Mouse (Mus musculus): ENCODE measurements at regions not wholly inside any gene's neighbourhood (a gene's known extent, or its start where the extent isn't known, plus 50 kb on each side); places are given as distances from the start of the nearest gene placed in this dataset.

- no peak for DNase-seq (ENCODE audit: low spot score)
- Histone ChIP-seq H3K4me2 (replicated peaks; ENCODE audit: low read depth, low read length) (no peak overlapping the region), H3K27me3 (replicated peaks; ENCODE audit: insufficient read depth, low read length) (no peaks in the 10 kb centered on the region), H3K9ac (replicated peaks; ENCODE audit: low read depth) (no peak overlapping the region), H3K4me1 (ENCODE audit: insufficient read depth, low read depth, low read length) (no peaks in the 10 kb centered on the region), H3K9me3 (ENCODE audit: low read length) (no peaks in the 10 kb centered on the region), H3K36me3 (ENCODE audit: insufficient read depth, low read length) (no peaks in the 10 kb centered on the region), H3K4me3 (ENCODE audit: low read depth, low read length) (no peak overlapping the region), H3K27ac (ENCODE audit: low read length) (no peak overlapping the region)
- no peak for ATAC-seq
- TF ChIP-seq CTCF (IDR thresholded peaks at IDR 0.05) (no peak), EP300 (IDR thresholded peaks at IDR 0.05) (no peak)
- 79% methylated on average over 12 of the region's 12 CpGs for WGBS
These were observed 271.9 kb downstream of the Map2k6 start for GRCm38 (mm10) chr11:110670626-110671508.

- H3K4me2 ChIP-seq (replicated peaks; ENCODE audit: low read depth, low read length): no peak overlapping the region
- ATAC-seq: no peak
- H3K4me1 ChIP-seq (ENCODE audit: insufficient read depth, low read depth, low read length): no peaks in the 10 kb centered on the region
- H3K9ac ChIP-seq (replicated peaks; ENCODE audit: low read depth): no peak overlapping the region
- no peaks in the 10 kb centered on the region for H3K9me3 ChIP-seq (ENCODE audit: low read length)
- DNase-seq (ENCODE audit: low spot score): no peak
- WGBS: 77% methylated on average over 1 of the region's 1 CpGs
- no peak overlapping the region for H3K4me3 ChIP-seq (ENCODE audit: low read depth, low read length)
- TF ChIP-seq EP300 (IDR thresholded peaks at IDR 0.05) (no peak), CTCF (IDR thresholded peaks at IDR 0.05) (no peak)
- H3K36me3 ChIP-seq (ENCODE audit: insufficient read depth, low read length): no peaks in the 10 kb centered on the region
- no peaks in the 10 kb centered on the region for H3K27me3 ChIP-seq (replicated peaks; ENCODE audit: insufficient read depth, low read length)
- H3K27ac ChIP-seq (ENCODE audit: low read length): no peak overlapping the region
These were observed 274.0 kb downstream of the Map2k6 start for GRCm38 (mm10) chr11:110672941-110673340.

GRCm38 (mm10) chr11:110692824-110693223, 275.0 kb upstream of the Kcnj16 start:
- Histone ChIP-seq H3K27ac (ENCODE audit: low read length) (no peak overlapping the region), H3K4me3 (ENCODE audit: low read depth, low read length) (no peak overlapping the region), H3K27me3 (replicated peaks; ENCODE audit: insufficient read depth, low read length) (no peaks in the 10 kb centered on the region), H3K4me2 (replicated peaks; ENCODE audit: low read depth, low read length) (no peak overlapping the region), H3K9ac (replicated peaks; ENCODE audit: low read depth) (no peak overlapping the region), H3K9me3 (ENCODE audit: low read length) (no peaks in the 10 kb centered on the region), H3K4me1 (ENCODE audit: insufficient read depth, low read depth, low read length) (no peaks in the 10 kb centered on the region), H3K36me3 (ENCODE audit: insufficient read depth, low read length) (no peaks in the 10 kb centered on the region)
- DNase-seq (ENCODE audit: low spot score): no peak
- no peak for ATAC-seq
- 87% methylated on average over 4 of the region's 4 CpGs for WGBS
- TF ChIP-seq EP300 (IDR thresholded peaks at IDR 0.05) (no peak), CTCF (IDR thresholded peaks at IDR 0.05) (no peak)

- Histone ChIP-seq H3K9me3 (ENCODE audit: low read length) (no peaks in the 10 kb centered on the region), H3K4me1 (ENCODE audit: insufficient read depth, low read depth, low read length) (no peaks in the 10 kb centered on the region), H3K27me3 (replicated peaks; ENCODE audit: insufficient read depth, low read length) (no peaks in the 10 kb centered on the region), H3K36me3 (ENCODE audit: insufficient read depth, low read length) (no peaks in the 10 kb centered on the region), H3K4me3 (ENCODE audit: low read depth, low read length) (no peak overlapping the region), H3K27ac (ENCODE audit: low read length) (no peak overlapping the region), H3K4me2 (replicated peaks; ENCODE audit: low read depth, low read length) (no peak overlapping the region), H3K9ac (replicated peaks; ENCODE audit: low read depth) (no peak overlapping the region)
- ATAC-seq (no peak), DNase-seq (ENCODE audit: low spot score) (peak; percentile 11)
- TF ChIP-seq CTCF (IDR thresholded peaks at IDR 0.05): no peak
- TF ChIP-seq EP300 (IDR thresholded peaks at IDR 0.05): no peak
- WGBS: 55% methylated on average over 6 of the region's 6 CpGs
These were observed 270.8 kb upstream of the Kcnj16 start for GRCm38 (mm10) chr11:110697067-110697466.

- no peaks in the 10 kb centered on the region for H3K36me3 ChIP-seq (ENCODE audit: insufficient read depth, low read length)
- TF ChIP-seq CTCF (IDR thresholded peaks at IDR 0.05) (no peak), EP300 (IDR thresholded peaks at IDR 0.05) (no peak)
- ATAC-seq (no peak), DNase-seq (ENCODE audit: low spot score) (no peak)
- no peak overlapping the region for H3K9ac ChIP-seq (replicated peaks; ENCODE audit: low read depth)
- no peaks in the 10 kb centered on the region for H3K4me1 ChIP-seq (ENCODE audit: insufficient read depth, low read depth, low read length)
- 72% methylated on average over 5 of the region's 5 CpGs for WGBS
- H3K4me2 ChIP-seq (replicated peaks; ENCODE audit: low read depth, low read length): no peak overlapping the region
- no peak overlapping the region for H3K27ac ChIP-seq (ENCODE audit: low read length)
- no peaks in the 10 kb centered on the region for H3K9me3 ChIP-seq (ENCODE audit: low read length)
- H3K27me3 ChIP-seq (replicated peaks; ENCODE audit: insufficient read depth, low read length): no peaks in the 10 kb centered on the region
- no peak overlapping the region for H3K4me3 ChIP-seq (ENCODE audit: low read depth, low read length)
These were observed 269.5 kb upstream of the Kcnj16 start for GRCm38 (mm10) chr11:110698342-110698741.

- no peak for TF ChIP-seq EP300 (IDR thresholded peaks at IDR 0.05)
- TF ChIP-seq CTCF (IDR thresholded peaks at IDR 0.05): no peak
- H3K4me3 ChIP-seq (ENCODE audit: low read depth, low read length): no peak overlapping the region
- no peaks in the 10 kb centered on the region for H3K9me3 ChIP-seq (ENCODE audit: low read length)
- ATAC-seq (no peak), DNase-seq (ENCODE audit: low spot score) (no peak)
- no peak overlapping the region for H3K27ac ChIP-seq (ENCODE audit: low read length)
- no peak overlapping the region for H3K9ac ChIP-seq (replicated peaks; ENCODE audit: low read depth)
- H3K4me1 ChIP-seq (ENCODE audit: insufficient read depth, low read depth, low read length): no peaks in the 10 kb centered on the region
- 67% methylated on average over 2 of the region's 2 CpGs for WGBS
- no peaks in the 10 kb centered on the region for H3K27me3 ChIP-seq (replicated peaks; ENCODE audit: insufficient read depth, low read length)
- no peak overlapping the region for H3K4me2 ChIP-seq (replicated peaks; ENCODE audit: low read depth, low read length)
- H3K36me3 ChIP-seq (ENCODE audit: insufficient read depth, low read length): no peaks in the 10 kb centered on the region
These were observed 266.9 kb upstream of the Kcnj16 start for GRCm38 (mm10) chr11:110700976-110701375.

Data from lung, postnatal 0 days (tissue).